Mouse (Mus musculus) thymus, adult 2 months (tissue): ENCODE measurements around the gene Coro2b.

Source experiments
- CTCF ChIP-seq: fragments of 200-500 bp; IDR thresholded peaks from 2 replicates; pipeline ENCODE4 v1.5.1; 2012; ENCODE audit warnings: mild to moderate bottlenecking, control low read depth, low read length, moderate library complexity, borderline replicate concordance; ENCODE audit not compliant: control insufficient read depth, poor library complexity, insufficient read depth; ENCODE audit errors: extremely low read depth
- POLR2A ChIP-seq: fragments of 200-500 bp; IDR thresholded peaks from 2 replicates; pipeline ENCODE4 v1.6.1; 2012; ENCODE audit warnings: mild to moderate bottlenecking, low read length, control low read depth, moderate library complexity; ENCODE audit not compliant: control insufficient read depth, poor library complexity, insufficient read depth; ENCODE audit errors: extremely low read depth

DNA sequence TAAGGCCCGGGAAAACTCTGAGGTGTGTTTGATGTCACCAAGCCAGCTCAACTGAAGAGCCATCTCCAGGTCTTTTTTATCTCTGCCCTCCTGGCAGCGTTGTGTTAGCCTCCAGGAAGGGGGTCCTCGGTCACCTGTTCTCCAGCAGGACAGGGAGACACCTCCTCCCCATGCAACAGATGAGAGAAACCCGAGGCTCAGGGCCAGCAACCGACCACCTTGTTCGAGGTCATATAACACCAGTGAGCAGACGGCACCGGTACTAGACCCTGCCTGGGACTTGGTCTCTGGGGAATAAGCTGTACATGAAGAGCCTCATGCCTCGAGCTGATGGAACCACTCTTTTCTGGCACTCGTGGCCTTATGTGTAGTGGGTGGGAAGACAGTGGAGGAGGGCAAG, 72.1 kb downstream of the Coro2b start:
- no peak for TF ChIP-seq CTCF
- no peak for TF ChIP-seq POLR2A
